Mouse (Mus musculus): ENCODE measurements around the gene Hipk4.

DNA sequence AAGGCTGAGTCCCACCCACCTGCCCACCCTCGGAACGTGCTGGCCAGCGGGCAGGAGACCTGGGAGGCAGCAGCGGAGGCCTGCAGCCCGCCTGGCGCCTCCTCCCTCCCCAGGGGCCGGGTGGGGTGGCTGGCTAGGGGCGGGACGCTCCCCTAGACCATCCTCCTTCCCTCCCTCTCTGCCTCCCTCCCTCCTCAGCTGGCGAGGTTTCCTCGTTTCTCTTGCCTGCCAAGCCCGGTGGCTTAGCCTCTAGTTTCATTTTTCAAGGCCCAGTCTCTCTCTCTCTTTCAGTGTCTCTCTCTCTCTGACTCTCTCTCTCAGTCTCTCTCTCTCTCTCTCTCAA is 41.5 kb upstream of the Hipk4 start:
- no peak for TF ChIP-seq CTCF (IDR thresholded peaks at IDR 0.05; ENCODE audit: low read depth, low read length)
- TF ChIP-seq POLR2A (IDR thresholded peaks at IDR 0.05; ENCODE audit: extremely low read depth, insufficient read depth, low read length) = no peak

Data from liver, adult 2 months (tissue).